ENCODE assay signal across 9 mouse cellular contexts in genomic region chr12:108657350-108657749, GRCm38 (mm10). TPM values are rescaled to one million over a fixed set of nuclear protein-coding genes. Genes with fewer than 3 reads are reported as not detected.
DNase-seq lines count a peak whose midpoint lies in the region; ATAC-seq lines count a peak whose summit lies in the region.
"Had no signal": no experiment of that assay in that cellular context is flagged by ENCODE, and none has a peak within 500 bp of the region (broad histone marks: within the 10 kb centered on the region; RNA-seq: fewer than 3 reads in every experiment).

No protein-coding gene starts in this region.

- H3K4me1 ChIP-seq in midbrain, embryonic 10.5 days, result peaks cover 3% of the 10 kb centered on the region; the same call in 1 of the 2 replicates
- no peaks in the 10 kb centered on the region for H3K4me1 ChIP-seq in midbrain, embryonic 16.5 days (ENCODE audit: control insufficient read depth, insufficient read depth, low read length)
- no peaks in the 10 kb centered on the region for H3K4me1 ChIP-seq in intestine, embryonic 14.5 days (replicated peaks; ENCODE audit: control insufficient read depth, insufficient read depth, low read length)
- H3K4me1 ChIP-seq in stomach, embryonic 14.5 days (ENCODE audit: control insufficient read depth, insufficient read depth, low read length), result no peaks in the 10 kb centered on the region

- no peak for ATAC-seq in midbrain, embryonic 16.5 days
- ATAC-seq in intestine, embryonic 14.5 days (replicated peaks; ENCODE audit: low FRiP score, low TSS enrichment, low read depth), result no peak
- peak; percentile 75; the same call in 1 of the 2 replicates for ATAC-seq in stomach, embryonic 14.5 days (ENCODE audit: insufficient number of reproducible peaks, insufficient read depth, low FRiP score, low read depth)

- no peak overlapping the region for H3K4me2 ChIP-seq in midbrain, embryonic 16.5 days (ENCODE audit: low read length)
- H3K4me2 ChIP-seq in intestine, embryonic 14.5 days (ENCODE audit: low read length), result no peak overlapping the region
- H3K4me2 ChIP-seq in stomach, embryonic 14.5 days (replicated peaks; ENCODE audit: low read depth, low read length), result no peak overlapping the region

- H3K9me3 ChIP-seq in midbrain, embryonic 10.5 days (replicated peaks), result no peaks in the 10 kb centered on the region
- H3K9me3 ChIP-seq in midbrain, embryonic 16.5 days (replicated peaks; ENCODE audit: control insufficient read depth, low read length, poor library complexity, severe bottlenecking), result no peaks in the 10 kb centered on the region
- no peaks in the 10 kb centered on the region for H3K9me3 ChIP-seq in intestine, embryonic 14.5 days (ENCODE audit: control insufficient read depth, low read length)
- no peaks in the 10 kb centered on the region for H3K9me3 ChIP-seq in stomach, embryonic 14.5 days (ENCODE audit: control insufficient read depth, low read depth, low read length)

- peaks cover 98% of the 10 kb centered on the region for H3K36me3 ChIP-seq in midbrain, embryonic 10.5 days
- peaks cover 17% of the 10 kb centered on the region for H3K36me3 ChIP-seq in midbrain, embryonic 16.5 days (ENCODE audit: control insufficient read depth, insufficient read depth, low read length)
- peaks cover 51% of the 10 kb centered on the region for H3K36me3 ChIP-seq in intestine, embryonic 14.5 days (ENCODE audit: control insufficient read depth, insufficient read depth, low read length)
- H3K36me3 ChIP-seq in stomach, embryonic 14.5 days (ENCODE audit: control insufficient read depth, insufficient read depth, low read length), result peaks cover 24% of the 10 kb centered on the region

- no peak overlapping the region for H3K27ac ChIP-seq in midbrain, embryonic 10.5 days (replicated peaks)
- H3K27ac ChIP-seq in midbrain, embryonic 16.5 days (ENCODE audit: low read length), result no peak overlapping the region
- H3K27ac ChIP-seq in intestine, embryonic 14.5 days (ENCODE audit: low read depth), result no peak overlapping the region
- H3K27ac ChIP-seq in stomach, embryonic 14.5 days (ENCODE audit: low read length), result no peak overlapping the region

- H3K9ac ChIP-seq in midbrain, embryonic 16.5 days (ENCODE audit: low read depth, low read length), result no peak overlapping the region
- no peak overlapping the region for H3K9ac ChIP-seq in intestine, embryonic 14.5 days (ENCODE audit: low read length)
- H3K9ac ChIP-seq in stomach, embryonic 14.5 days (replicated peaks; ENCODE audit: low read depth, low read length), result no peak overlapping the region

- WGBS in midbrain, embryonic 10.5 days, result 97% methylated on average over 1 of the region's 1 CpGs
- 81% methylated on average over 1 of the region's 1 CpGs for WGBS in midbrain, embryonic 16.5 days
- WGBS in intestine, embryonic 14.5 days, result 69% methylated on average over 1 of the region's 1 CpGs
- WGBS in stomach, embryonic 14.5 days, result 59% methylated on average over 1 of the region's 1 CpGs

- intact Hi-C loops in left cerebral cortex, postnatal 25 days (cut with DNase I), result no loop called here

- DNase-seq in midbrain, embryonic 10.5 days (ENCODE audit: low spot score), result peak; percentile 47
- DNase-seq in WW6 (ENCODE audit: low read depth, low spot score), result peak; percentile 53
- peak; percentile 39 for DNase-seq in embryo, embryonic 9.5 days (ENCODE audit: extremely low spot score)
- peak; percentile 67 for DNase-seq in intestine, embryonic 14.5 days (ENCODE audit: low spot score)
- peak; percentile 55 to 63 for DNase-seq in lung, adult 18-20 months
- DNase-seq in left cerebral cortex, postnatal 25 days (ENCODE audit: low spot score in 2 of 2), result no peak

- H3K4me3 ChIP-seq in midbrain, embryonic 10.5 days, result no peak overlapping the region
- H3K4me3 ChIP-seq in midbrain, embryonic 16.5 days (ENCODE audit: low read depth, low read length), result no peak overlapping the region
- no peak overlapping the region for H3K4me3 ChIP-seq in intestine, embryonic 14.5 days (ENCODE audit: low read depth, low read length)
- H3K4me3 ChIP-seq in stomach, embryonic 14.5 days (ENCODE audit: low read depth, low read length), result no peak overlapping the region

- H3K27me3 ChIP-seq in midbrain, embryonic 10.5 days (ENCODE audit: low read depth, poor library complexity, severe bottlenecking), result no peaks in the 10 kb centered on the region
- no peaks in the 10 kb centered on the region for H3K27me3 ChIP-seq in midbrain, embryonic 16.5 days (ENCODE audit: control insufficient read depth, insufficient read depth, low read depth, low read length)
- H3K27me3 ChIP-seq in intestine, embryonic 14.5 days (replicated peaks; ENCODE audit: control insufficient read depth, insufficient read depth, low read length), result no peaks in the 10 kb centered on the region
- no peaks in the 10 kb centered on the region for H3K27me3 ChIP-seq in stomach, embryonic 14.5 days (ENCODE audit: control insufficient read depth, insufficient read depth, low read length)

RNA-seq across cellular contexts. Expression of gene Degs2, which starts 44.8 kb away (rescaled TPM):
- 1.1 and 2.2 TPM in 2 replicates for polyA plus RNA-seq in midbrain, embryonic 10.5 days (2016; fragmentation: Nextera tagmentation; extraction: Ambion mirVana)
- polyA plus RNA-seq in midbrain, embryonic 16.5 days (2015; fragmentation: Nextera tagmentation; extraction: Ambion mirVana), result 2.9 and 3.3 TPM in 2 replicates
- polyA plus RNA-seq in intestine, embryonic 14.5 days (2014; fragmentation: Nextera tagmentation; extraction: Ambion mirVana), result 43.9 and 51.6 TPM in 2 replicates
- 17.3 and 17.9 TPM in 2 replicates for polyA plus RNA-seq in stomach, embryonic 14.5 days (2014; fragmentation: Nextera tagmentation; extraction: Ambion mirVana)
- 1 to 10 TPM; 4.0 to 4.2 TPM for total RNA-seq in left cerebral cortex, postnatal 25 days (2021)
- total RNA-seq: gastrocnemius, postnatal 4 days had no signal

Comparison
In these comparisons a context has a peak if more than half of its experiments do, and no peak if none do; other contexts are left out.
1. DNase-seq: peak in midbrain, embryonic 10.5 days (single experiment), WW6 (single experiment), embryo, embryonic 9.5 days (single experiment), intestine, embryonic 14.5 days (single experiment) and lung, adult 18-20 months (2 of 2); none in left cerebral cortex, postnatal 25 days (0 of 2).